Mouse (Mus musculus): ENCODE results near the gene March1.

Gene March1

DNA sequence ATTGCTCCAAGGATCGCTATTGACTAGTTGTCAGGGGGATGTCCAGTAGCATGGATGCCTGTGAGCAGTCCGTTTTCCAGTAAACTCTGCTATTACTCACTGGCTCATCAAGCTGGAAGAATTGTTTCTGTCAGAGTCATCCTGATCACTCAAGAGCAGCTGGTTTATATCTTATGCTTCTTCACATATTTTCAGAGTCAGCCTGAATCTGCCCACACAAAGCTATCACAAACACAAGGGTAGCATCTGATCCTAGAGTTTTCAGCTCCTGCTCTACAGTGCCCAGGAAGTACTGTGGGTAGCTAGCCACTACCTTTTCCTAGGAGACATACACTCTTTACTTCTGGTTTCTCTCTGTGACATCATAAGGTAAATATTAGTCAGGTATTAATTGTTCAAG, 405.1 kb downstream of the March1 start:
- no peak for DNase-seq

DNA sequence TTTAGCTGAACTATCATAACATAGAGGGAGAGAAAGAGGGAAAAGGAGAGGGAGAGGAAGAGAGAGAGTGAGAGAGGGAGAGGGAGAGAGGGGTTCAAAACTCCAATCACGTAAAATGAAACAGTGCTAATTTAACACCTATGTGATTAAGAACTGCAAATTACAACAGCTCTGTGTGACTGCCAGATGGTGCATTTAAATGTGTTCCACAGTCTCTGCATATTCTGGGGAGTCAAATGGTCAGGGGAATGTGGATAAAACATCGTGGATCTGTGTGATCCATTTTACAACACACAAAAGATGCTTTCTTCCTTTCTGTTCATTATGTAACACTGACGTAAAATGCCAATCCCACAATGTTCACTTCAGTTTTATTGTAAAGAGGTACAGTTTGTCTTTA, 416.0 kb downstream of the March1 start:
- DNase-seq: no peak

DNA sequence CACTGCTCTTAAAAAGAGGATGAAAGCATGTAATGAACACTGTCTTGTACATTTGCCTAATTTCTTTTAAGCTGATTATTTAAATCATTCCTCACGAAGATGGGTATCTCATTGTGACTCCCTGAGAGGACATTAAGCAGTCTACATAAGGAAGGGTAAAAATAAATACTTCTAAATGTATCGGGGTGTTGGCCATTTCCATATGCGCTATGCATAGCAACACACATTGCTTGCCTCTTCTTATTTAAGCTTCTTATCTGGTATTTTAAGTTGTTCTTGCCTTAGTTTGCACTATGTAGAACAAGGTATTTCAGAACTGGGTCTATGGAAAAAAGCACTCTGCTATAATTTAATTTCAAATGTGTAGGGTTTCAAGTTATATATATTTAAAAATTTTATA, 416.7 kb downstream of the March1 start:
- DNase-seq: no peak

DNA sequence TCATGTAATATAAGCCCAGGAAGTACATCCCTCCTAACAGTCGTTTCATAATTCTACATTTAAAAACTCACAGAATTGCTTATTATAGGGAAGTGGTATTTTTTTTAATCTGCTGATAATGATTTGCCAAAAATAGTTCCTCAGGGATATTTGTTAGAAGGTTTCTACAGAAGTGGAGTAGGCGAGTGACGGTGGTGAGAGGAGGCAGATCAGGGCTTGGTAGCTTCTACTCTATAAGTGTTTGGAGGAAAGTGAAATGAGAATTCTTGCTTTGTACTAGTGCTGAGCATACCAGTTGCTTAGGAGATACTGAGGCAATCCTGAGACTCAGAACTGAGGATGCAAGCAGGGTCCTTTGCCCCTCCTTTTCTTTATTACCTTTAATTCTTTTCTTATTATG, 476.5 kb downstream of the March1 start:
- no peak for DNase-seq

DNA sequence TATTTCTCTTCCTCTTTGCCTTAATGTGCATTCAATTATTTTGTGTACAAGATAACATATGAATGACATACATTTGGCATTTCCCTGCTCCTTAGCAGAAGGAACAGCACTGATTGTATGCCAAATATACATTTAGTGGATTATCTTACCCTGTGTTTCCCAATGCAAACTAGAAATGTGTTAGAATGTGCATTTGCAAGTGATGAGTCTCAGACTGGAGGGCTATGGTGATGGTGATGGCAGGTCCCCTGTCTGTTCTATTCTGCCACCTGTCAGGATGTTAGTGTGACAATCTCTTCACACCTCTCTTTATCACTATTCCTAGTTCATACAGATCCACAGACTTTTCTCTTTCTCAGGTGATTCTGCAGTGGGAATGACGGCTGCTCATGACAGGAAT, 480.4 kb downstream of the March1 start:
- DNase-seq: no peak

DNA sequence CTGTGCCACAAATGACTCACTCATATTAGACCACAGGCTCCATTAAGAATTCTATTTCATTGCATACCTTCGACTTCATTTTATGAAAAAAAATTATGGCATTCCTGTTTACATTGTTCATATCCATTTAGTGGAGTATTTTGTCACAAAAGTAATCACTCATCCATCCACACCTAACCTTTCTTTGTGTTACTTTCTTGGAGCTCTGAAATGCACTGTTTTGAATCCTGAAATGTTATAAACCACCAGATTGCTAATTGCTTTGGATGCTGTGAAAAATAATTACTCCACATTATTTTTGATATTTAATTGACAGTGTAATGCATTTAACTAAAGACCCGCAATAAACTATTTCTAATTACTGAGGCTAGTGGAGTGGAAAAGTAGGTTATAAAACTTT, 501.6 kb downstream of the March1 start:
- DNase-seq: no peak

DNA sequence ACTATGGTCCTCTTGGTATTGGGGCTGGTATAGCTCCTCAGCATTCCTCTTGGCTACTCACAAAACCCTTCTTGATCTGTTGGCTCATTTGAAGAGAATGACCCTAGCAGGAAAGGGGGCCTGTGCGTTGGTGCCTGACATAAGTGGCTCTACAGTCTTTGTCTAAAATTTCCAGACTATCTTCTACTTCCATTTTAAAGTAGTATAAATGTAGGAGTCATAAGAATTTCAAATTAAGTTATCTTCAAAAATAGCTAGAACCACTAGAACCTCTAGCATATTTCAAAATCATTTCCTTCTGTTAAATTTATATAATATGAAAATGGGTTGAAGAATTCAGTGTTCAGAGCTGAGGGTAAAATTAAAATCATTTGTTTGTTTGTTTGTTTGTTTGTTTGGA, 541.9 kb downstream of the March1 start:
- DNase-seq: no peak

DNA sequence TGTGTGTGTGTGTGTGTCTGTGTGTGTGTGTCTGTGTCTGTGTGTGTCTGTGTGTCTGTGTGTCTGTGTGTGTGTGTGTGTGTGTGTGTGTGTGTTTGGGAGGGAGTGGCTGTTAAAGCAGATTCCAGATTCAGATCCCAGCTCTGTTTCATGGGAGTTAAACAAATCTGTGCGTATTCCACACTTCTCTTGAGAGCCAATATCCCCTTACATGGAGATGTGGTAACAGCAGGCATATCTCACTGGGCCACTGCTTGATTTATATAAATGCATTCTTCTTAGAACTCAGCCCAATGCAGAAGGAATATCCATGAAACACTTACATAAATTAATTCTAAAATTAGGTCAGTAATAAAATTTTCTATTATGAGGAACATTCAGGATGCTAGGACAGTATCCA, 549.1 kb downstream of the March1 start:
- no peak for DNase-seq

DNA sequence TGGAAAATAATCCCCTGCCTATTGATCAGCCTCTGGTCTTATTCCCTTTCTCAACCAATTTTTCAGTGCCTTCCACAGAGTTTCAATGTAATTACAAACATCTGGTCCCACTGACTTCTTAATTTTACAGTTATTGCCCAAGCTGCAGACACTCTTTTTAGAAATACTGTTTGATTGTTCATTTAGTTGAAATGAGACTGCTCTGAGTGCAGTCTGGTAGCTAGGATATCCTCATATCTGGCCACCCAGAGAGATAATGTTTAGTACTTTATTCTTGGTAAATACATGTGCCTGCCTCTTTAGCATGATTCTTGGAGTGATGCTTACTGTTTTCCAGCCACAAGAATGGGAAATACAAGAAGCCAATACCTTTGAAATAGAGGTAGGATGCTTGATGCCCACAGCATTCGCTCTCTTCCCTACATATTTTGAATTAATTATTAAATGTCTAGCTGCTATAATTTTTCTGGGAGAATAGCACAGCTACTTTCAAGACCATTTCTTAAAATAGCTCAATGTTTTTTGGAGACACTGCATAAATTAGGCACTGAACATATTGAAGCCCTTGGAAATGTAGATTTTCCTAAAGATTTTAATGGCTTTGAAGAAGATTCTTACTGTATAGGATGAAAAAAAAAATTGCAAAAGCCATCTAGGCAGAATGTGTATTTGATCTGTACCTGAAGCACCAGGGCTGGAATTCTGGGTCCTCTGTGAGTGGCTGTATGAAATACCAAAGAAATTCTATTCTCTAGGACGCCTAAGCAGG, 549.9 kb downstream of the March1 start:
- no peak for DNase-seq

DNA sequence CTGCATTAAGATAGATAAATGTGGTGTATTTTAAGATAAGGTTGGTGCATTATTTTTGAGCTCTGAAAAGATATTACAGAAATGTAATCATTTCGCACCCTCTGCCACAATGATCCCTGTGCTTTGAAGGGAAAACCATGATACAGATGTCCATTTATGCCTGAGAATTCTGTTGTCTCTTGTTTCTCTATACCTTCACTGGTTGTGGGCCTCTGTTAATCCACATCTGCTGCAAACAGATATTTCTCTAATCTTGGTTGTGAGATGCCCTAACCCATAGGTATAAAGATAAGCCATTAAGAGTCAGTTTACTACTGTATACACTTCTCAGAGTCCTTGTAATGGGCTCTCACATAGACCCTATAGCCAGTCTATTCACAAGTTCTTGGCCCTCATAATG, 561.6 kb downstream of the March1 start:
- DNase-seq: no peak

DNA sequence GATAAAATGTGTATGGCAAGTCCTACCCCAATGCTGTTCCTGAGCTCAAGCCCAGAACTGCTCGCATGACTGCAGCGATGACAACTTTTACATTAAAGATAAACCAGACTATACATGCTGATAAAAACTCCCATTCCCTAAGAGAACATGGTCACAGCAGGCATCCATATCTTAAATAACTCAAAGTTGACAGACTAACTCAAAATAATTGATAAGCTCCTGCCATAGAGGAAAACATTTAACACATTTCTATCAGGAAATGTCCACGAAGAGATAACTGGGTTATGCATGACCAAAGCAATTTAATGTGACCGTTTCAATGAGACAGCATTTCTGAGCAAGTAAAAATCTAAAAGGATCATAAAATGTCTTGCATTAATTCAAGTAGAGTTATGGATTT, 563.6 kb downstream of the March1 start:
- no peak for DNase-seq

DNA sequence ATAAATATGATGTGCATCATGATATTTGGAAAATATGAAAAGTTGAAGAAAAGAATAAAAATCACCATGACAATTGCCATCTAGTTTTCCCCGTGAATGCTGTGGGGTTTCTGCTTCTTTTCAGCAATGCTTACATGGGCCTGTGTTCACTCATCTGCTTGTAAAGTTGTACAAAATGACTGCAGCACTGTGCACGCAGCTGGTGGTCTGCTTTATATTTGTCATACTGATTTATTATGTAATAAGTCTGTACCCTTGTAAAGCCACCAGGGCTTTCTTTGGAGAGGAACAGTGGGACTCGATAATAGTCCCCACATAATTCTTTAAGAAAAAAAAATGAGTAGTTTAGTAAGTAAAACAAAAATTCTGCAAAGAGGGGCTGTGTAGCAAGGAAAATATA, 564.6 kb downstream of the March1 start:
- peak; percentile 23 for DNase-seq

DNA sequence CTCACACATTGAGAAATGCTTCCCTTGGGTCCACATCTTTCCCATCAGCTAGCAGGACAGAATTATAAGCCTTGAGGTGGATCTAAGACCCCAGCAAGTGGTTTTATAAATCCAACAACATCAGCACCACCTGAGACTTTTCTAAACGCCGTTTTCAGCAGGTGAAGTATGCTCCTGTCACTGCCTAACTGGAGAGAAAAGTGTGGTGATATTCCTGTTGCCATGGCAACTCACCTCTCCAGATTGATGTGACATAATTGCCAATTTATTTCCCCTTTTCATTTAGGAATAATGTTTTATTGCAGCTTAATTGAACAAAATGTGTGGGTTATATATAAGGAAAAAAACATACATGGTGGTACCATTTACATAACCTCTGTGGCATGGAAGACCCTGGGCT, 565.8 kb downstream of the March1 start:
- DNase-seq: no peak

DNA sequence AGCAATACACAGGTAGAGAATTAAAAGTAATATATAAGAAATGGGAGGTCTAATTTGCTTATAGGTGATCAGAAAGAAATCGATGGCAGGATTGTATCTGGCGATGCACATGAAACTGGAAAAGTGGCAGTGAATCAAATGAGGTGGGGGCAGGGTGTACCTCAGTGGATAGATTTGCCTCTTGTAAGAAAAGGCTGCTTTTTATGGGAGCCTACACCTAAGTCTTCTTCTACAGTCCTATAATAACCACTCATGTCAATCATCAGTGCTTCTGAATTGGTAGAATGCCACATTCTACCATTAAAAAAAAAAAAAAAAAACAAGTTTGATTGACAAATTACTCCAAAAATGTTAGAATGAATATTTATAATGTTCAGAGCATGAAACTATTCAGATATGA, 567.5 kb downstream of the March1 start:
- no peak for DNase-seq

DNA sequence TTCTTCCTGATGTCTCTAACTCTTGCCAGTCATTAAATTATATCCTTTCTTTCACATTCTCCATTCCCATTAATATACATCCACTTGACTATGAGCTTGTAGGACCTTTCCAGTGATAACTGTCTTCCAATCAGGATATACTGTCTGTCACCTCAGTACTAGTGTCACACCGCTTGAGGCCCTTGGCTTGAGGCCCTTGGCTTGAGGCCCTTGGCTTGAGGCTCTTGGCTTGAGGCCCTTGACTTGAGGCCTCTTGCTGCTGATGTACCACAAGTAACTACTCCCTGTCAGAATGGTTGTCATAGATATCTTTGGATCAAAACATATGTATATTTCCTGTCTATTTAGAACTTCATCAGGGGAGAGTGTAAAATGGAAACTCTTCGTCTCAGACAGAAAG, 576.7 kb downstream of the March1 start:
- DNase-seq: no peak

DNA sequence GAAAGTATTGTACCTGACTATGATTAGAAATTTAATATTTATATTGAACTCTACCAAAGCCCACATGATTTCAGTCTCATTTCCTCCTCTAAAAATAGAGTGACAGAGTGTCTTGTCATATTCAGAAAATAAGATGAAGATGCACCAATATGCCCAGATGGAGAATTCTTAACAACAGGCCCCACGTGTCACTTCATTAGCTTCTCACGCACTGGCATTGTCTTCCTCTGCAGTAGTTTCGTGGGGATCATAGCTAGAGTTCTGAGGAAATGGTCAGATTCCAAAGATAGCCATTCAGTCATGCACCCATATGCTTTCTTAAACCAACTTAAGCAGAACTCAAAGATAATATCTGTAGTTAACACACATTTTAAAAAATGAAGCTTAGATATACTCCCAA, 582.5 kb downstream of the March1 start:
- no peak for DNase-seq

DNA sequence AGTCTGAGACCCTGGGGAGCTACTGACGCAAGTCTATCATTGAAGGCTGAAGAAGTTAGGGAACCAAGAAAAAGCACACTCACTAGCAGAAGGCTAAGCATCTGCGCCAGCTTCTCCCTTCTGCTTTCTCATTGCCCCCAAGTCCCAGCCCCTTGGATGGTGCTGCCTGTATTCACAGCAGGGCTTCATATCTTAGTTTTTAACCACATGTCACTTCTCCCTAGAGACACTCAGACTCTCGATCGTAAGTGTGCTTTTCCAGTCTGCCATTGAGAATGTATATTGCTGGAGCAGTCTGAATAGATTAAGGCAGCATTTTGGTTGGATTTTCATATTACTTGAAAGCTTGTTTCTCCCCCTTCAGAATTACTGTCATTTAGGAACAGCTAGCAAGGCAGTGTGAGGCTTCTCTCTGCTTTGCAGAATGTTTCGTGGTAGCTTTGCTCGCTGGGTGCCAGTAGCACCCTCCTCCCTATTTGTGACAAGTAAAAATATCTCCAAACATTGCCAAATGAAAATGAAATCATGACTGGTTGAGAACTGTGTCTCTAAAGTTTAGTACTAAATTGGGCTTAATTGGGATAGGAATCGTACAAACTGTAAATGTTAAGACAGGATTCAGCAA, 586.2 kb downstream of the March1 start:
- no peak for DNase-seq

DNA sequence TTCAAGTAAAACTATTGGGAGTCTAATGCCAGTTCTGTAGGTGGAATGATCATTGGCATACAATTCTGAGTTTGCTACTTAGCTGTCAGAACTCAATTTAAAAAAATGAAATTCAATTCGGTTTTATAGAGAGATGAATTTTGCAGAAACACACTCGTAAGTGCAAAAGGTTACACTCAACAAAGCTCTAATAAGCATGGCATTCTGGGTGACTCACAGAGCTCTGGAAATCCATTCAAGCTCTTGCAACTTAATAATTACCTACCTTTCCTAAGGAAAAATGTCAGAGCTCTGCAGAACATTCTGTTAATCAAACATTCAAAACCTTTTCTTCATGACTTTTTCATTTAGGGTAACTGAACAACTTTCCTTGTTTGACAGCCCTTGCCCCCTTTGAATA, 591.9 kb downstream of the March1 start:
- DNase-seq: no peak

DNA sequence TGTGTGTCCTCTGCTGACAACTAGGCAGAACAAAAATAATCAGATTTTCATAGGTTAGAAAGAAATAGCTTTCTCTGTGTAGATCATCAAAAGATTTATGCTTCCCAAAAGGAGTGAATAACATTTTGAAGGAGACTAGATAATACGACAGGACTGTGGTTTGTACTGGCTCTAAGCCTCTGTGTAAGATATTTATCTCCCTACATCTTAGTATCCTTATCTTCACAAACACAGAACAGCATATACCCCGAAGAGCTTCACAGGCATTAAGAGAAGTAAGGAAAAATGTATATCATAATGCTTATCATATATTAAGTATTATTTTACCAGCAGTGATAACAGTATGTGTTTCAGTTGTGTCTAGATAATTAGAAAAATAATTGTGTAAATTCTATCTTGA, 592.6 kb downstream of the March1 start:
- no peak for DNase-seq

DNA sequence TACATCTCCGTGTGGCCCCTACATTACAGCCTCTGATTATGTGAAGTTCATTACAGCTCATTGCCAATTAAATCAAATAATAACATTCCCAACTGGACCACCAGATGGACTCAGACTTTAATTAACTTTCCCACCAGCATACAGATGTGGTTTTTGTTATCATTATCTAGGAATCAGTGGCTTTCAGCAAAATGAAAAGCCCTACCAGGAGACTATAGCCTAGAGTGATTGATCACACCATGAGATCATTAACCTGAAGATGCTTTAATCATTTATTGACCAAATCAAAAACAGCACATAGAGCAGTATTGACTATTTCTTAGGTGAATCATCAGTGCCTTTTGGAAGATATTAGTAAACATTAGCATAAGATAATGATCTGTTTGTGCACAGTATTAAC, 602.3 kb downstream of the March1 start:
- no peak for DNase-seq

DNA sequence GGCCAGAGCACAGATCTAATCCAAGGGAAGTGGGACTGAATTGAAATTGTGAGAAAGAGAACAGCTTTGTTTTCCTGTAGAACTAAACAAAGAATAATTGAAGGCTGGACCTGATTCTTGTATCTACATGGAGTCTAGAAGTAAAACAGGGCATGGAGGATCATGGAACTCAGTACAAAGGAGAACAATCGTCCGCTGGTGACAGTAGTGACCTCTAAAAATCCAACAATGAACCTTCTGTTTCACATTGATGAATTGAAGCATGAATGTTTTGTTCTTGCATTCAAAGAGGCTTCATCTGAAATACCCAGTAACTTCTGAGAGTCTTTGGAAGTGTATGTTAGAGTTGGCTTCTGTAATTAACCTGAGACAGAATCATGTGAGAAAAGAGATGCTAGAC, 612.2 kb downstream of the March1 start:
- DNase-seq: no peak

DNA sequence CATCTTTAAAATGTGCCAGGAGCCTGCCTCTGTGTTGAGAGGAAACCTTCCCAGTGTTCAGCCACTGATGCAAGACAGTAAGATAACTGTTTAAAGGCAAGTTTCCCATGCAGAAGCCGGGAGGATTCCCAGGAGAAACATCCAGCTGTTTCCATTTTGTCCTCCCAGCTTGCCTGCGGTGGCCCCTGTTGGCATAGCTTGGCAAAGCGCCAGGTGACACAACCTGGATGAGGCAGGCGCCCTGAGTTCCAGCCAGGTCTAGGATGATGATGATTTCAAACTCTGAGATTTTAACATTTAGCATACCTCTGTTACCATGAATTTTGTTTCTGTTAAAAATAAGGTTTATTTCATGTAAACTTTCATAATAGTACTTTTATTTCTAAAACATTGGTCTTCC, 651.8 kb downstream of the March1 start:
- no peak for DNase-seq

DNA sequence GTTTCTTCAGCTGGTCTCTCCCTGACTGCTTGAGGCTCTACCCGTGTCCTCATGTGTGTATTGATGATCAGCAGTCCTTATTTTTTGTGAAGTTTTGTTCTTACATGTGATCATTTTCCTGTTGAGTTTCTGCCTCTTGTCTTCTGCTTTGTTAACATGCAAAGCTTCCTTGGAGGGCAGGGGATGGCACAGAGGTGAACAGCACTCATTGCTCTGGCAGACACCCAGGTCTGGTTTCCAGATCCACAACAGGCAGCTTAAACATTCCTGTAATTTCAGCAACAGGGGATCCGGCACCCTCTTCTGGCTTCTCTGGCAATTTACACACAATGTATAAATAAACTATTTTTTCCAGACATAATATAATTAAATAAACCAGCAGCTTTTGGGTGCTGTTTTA, 652.4 kb downstream of the March1 start:
- peak; percentile 3 for DNase-seq

DNA sequence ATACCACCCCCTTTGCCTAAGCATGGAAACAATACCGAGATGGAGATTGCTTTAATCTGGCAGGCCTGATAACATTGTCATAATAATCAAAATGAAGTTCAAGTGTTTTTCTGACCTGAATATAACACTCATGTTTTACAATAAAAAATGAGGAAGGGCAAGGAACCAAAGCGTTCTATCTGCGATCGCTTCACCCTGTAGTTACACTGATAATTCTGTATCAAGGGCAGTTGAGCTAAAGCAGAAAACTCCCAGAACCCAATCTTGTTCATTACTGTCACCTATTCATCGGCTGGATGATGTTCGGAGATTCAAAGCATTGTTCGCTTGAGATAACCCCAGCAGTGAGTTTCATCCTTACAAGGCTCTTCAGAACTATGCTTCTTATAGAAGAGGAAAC, 700.1 kb downstream of the March1 start:
- no peak for DNase-seq

Measured in embryo, embryonic 11 days (tissue).